Mouse (Mus musculus) layer of hippocampus, postnatal 14 days (tissue): ENCODE measurements at regions not wholly inside any gene's neighbourhood (a gene's known extent, or its start where the extent isn't known, plus 50 kb on each side); places are given as distances from the start of the nearest gene placed in this dataset.
A peak's percentile ranks its signal among the peaks of the same experiment; 100 is the strongest.

ENCODE experiments used
- DNase-seq, 2 experiments: peaks; one replicate each; pipeline ENCODE4 v3.0.0; 2021 to 2022; ENCODE audit warnings: low spot score in 2 of 2, mixed read lengths in 1 of 2

DNA sequence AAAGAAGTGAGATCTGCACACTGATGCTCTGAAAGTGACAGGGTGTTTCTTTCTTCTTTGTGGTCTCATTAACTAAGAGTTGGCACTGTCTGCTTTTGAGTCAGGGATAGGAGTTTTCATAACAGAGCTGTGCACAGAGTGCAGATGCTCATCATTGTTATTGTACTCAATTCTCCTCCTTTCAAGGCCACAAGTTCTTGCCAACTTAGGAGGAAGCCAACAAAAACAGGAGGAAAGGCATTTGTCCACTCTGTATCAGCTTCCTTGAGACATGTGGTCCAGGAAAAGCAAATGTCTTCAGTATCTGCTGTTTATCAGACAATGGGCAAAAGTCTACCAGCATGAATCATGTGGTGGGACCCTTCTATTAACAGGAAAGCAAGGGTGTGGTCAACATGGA lies 345.1 kb downstream of the Fam181b start:
- no peak for DNase-seq

DNA sequence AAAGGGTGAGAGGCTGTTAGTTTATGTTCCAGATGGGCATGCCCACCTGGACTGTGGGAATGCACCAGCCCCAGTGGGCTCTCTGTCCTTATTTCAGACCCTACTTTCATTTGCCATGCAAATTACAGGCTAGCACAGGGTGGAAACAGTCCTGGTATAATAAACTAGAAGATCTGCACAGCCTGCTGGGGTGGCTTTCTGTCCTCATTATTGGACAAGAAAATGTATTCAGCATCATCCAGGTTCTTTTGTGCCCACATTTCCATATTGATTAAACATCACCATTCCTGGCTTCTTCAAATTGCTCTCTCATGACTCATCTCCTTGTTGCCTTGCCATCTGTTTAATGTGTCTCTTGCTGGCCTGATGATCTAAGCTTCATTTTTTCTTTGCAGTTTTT lies 355.4 kb downstream of the Fam181b start:
- DNase-seq = peak; percentile 6 to 49

DNA sequence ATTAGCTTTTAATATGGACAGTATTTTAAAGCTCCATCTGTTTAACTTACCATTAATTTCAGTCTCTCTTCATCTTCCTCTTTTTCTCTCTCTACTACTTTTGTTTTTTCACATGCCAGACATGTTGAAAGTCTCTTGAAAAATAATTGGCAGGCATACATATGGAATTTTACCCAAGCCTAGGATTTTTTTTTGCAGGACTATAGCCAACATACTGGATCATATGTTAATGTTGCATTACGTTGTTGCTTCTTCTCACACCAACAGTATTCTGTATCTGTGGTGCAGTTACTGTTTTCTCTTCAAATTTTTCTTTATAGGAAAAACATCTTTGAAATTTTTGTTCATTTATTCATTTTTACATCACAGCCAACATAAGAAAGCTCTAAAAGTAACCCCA lies 374.4 kb downstream of the Fam181b start:
- no peak for DNase-seq

DNA sequence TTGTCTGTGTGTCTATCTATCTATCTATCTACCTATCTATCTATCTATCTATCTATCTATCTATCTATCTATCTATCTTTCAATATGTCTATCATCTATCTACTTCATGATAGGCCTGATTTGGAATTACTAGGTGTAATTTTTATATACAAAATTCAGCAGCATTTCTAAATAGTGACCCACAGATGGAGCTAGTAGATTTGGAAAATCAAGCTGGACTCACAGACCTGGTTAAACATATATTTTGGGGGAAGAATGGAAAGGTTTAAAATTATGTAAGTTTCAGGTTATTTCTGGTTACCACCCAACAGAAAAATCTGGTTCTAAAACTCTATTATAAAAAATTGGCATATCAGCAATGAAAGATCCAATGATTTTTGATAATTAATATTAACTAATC lies 383.7 kb downstream of the Fam181b start:
- DNase-seq = no peak

DNA sequence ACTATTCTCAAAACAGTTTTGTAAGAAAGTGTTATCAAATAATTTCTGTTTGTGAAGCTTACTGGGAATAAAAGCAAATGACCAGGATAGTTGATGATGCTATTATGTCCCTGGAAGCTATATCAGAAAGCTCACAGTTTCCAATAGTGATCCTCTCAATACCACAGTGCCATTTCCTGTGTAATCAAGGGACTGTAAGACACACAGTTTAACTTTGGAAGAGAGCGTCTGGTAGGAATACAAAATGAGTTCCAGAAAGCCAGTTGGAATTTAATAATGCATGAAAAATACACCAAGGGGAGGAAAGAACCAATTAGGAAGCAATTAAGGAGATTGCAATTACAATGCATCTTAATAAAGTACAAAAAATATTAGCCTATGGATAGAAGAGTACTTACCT lies 393.7 kb downstream of the Fam181b start:
- DNase-seq = no peak

DNA sequence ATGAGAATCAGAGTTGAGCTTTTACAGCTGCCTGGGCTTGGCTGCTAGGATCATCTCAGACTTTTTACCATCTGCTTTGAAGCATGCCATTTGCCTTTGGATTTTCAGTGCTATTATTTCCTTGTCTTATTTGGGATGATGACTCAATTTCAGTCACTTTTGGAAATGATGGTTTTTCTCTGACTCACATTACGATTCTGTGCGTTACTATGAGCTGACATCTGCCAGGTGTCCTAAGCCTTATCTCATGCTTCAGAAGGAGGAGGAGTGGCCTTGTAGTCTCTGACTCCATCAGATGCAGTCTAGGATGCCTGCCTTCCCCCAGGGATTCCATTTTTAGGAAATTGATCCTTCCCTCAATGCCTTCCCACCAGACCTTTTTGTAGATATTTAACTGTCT lies 431.0 kb downstream of the Fam181b start:
- peak; percentile 4 to 21 for DNase-seq

DNA sequence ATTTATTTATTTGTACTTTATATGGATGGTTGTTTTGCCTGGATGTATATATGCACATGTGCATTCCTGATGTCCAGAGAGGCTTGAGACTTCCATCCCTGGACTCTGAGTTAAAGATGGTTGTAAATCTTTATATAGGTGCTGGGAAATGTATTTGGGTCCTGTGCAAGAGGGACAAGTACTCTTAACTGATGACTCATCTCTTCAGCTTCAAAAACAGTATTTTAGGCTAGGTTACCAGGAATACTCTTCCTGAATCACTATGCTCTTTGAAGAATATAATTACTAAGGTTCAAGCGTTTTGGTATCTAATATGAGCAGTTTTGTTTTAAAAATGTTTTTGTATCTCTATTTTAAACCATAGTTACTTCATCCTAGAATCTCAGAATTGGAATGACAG lies 431.6 kb downstream of the Fam181b start:
- DNase-seq = no peak

DNA sequence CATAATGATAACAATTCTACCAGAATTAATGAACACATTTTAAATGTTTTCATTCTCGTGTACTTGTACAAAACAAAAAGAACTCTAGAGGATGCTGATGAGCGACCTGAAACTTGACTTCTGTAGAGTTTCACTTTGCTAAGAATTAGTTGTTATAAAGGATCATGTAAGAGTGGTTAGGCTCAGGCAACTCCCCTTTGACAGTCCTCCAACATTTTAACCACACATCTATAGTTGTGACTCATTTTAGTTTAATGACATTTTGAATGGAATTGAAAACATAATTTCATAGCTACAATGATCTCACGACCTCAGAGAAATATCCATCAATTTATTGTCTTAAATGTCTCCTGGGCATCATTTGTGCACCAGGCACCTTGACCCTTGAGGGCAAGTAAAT lies 479.5 kb downstream of the Fam181b start:
- DNase-seq = no peak

DNA sequence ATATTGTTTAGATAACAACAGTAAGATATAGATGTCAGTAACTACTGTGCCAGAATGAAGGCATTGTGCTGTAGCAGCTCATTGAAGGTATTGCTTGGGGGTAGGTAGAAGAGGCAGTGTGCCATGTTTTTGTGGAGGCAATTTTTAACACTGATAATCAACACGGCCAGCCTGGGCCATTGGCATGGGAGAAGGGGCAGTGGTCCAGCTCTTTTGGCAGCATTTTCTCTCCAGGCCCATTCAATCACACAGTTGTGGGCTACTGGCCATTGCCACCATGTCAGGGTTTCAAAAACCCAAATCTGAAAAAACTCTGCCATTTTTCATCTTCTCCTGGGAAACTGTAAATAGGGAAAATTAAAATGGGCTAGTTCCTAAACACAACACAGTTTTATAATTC lies 497.9 kb downstream of the Fam181b start:
- peak; percentile 11 to 74 for DNase-seq

DNA sequence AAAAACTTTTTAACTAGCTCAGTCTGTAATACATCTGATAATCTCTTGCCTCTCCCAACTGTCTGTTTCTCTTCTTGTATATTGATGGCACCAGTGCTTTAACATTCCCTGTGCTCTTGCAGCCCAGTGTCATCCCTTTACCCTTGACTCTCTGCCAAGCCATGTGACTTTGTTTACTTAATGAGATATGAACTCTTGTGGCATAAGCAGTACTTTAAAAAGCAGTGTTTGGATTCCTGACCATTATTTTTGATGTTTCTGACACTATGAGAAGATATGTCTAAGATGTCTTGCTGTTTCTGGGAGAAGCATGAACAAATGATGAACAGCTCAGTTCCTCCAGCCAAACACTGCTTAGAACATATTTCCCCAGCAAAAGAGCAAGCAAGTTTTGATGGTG lies 507.5 kb downstream of the Fam181b start:
- no peak for DNase-seq

DNA sequence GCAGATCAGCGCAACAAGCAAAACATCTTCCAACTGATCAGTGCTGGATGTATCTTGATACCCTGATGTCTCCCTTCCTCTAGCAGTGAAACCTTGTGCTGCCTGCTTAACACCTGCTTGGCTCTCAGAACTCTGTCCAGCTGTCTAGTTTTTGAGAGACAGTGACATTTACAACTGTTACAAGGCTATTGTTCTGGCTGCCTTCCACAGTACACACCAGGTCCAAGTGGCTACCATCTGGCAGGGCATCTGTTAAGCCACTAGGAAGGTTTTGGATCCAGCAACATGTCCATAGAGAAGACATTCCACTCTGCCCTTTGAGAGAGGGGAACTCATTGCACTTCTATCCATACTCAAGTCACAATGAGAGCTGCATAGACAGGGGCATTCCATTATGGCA lies 508.4 kb downstream of the Fam181b start:
- DNase-seq = peak; percentile 2 to 22
